Mouse (Mus musculus) heart, postnatal 25 days (tissue): ENCODE results near the gene Gm10642. TPM values are rescaled to one million over a fixed set of nuclear protein-coding genes. Genes with fewer than 3 reads are reported as not detected.
A peak's percentile ranks its signal among the peaks of the same experiment; 100 is the strongest.

ENCODE experiments used
- DNase-seq: peaks from one replicate; pipeline ENCODE4 v3.0.0; 2022; ENCODE audit warnings: low spot score
- intact Hi-C: fragments of 180-260 bp; cut with DNase I; formaldehyde crosslinking; loops from one replicate; pipeline ENCODE4 v1.15.1; 2025
- total RNA-seq, 2 experiments: library from RNA; stranded (reverse); gene quantifications; 2 replicates each; pipeline ENCODE4 v1.2.3; 2021

Gm10642 gene
- total RNA-seq, 2 experiments from 2014 or later, result 0.36 to 0.42 TPM

- DNase-seq, result no peak
- intact Hi-C loops, result no loop called here
Observed at GRCm38 (mm10) chr9:70671278-70671677, 15.2 kb downstream of the Gm10642 start.

- intact Hi-C loops, result loop anchor here (2.0 kb wide), 1 partner anchor 401 kb away; no protein-coding TSS in a partner anchor
- DNase-seq, result no peak
Observed at GRCm38 (mm10) chr9:70671772-70672579, 15.9 kb downstream of the Gm10642 start.

- intact Hi-C loops, result loop anchor here (2.0 kb wide), 1 partner anchor 399 kb away; no protein-coding TSS in a partner anchor
- no peak for DNase-seq
Observed at GRCm38 (mm10) chr9:70673656-70674055, 17.6 kb downstream of the Gm10642 start.

- intact Hi-C loops, result loop anchor here (5.0 kb wide), 2 partner anchors 202 to 252 kb away; no protein-coding TSS in a partner anchor
- no peak for DNase-seq
Observed at GRCm38 (mm10) chr9:70675117-70675516, 19.1 kb downstream of the Gm10642 start.

GRCm38 (mm10) chr9:70675961-70676360, 19.9 kb downstream of the Gm10642 start:
- intact Hi-C loops, result loop anchor here (5.0 kb wide), 2 partner anchors 201 to 251 kb away; no protein-coding TSS in a partner anchor

GRCm38 (mm10) chr9:70678682-70679131, 22.7 kb downstream of the Gm10642 start, which contains the start of gene Adam10:
Gene Adam10, plus strand, starts transcription at chr9:70678997.
- peak; percentile 98 for DNase-seq
- intact Hi-C loops, result loop anchor here (2.0 to 5.0 kb wide), 3 partner anchors 22 to 249 kb away; partner anchors contain the start of genes Gm10642 and Mindy2

More at GRCm38 (mm10) chr9:70675961-70676360, 19.9 kb downstream of the Gm10642 start:
- no peak for DNase-seq

GRCm38 (mm10) chr9:70679132-70680091, 23.4 kb downstream of the Gm10642 start:
- intact Hi-C loops, result loop anchor here (2.0 to 5.0 kb wide), 3 partner anchors 23 to 248 kb away; partner anchors contain the start of genes Gm10642 and Mindy2
- peak; percentile 21 for DNase-seq

GRCm38 (mm10) chr9:70682202-70682601, 26.2 kb downstream of the Gm10642 start:
- intact Hi-C loops, result no loop called here
- no peak for DNase-seq

GRCm38 (mm10) chr9:70688301-70688968, 32.4 kb downstream of the Gm10642 start:
- intact Hi-C loops, result no loop called here
- DNase-seq, result no peak

- no peak for DNase-seq
- intact Hi-C loops, result no loop called here
Observed at GRCm38 (mm10) chr9:70689926-70690325, 33.9 kb downstream of the Gm10642 start.

GRCm38 (mm10) chr9:70690579-70690978, 34.5 kb downstream of the Gm10642 start:
- DNase-seq, result no peak
- intact Hi-C loops, result no loop called here

- no peak for DNase-seq
- intact Hi-C loops, result no loop called here
Observed at GRCm38 (mm10) chr9:70691772-70692693, 36.0 kb downstream of the Gm10642 start.

GRCm38 (mm10) chr9:70695723-70696122, 39.7 kb downstream of the Gm10642 start:
- no peak for DNase-seq
- intact Hi-C loops, result no loop called here

- intact Hi-C loops, result loop anchor here (2.0 kb wide), 1 partner anchor 17 kb away; no protein-coding TSS in a partner anchor
- no peak for DNase-seq
Observed at GRCm38 (mm10) chr9:70698090-70698489, 42.0 kb downstream of the Gm10642 start.

- intact Hi-C loops, result no loop called here
- no peak for DNase-seq
Observed at GRCm38 (mm10) chr9:70703597-70704203, 47.6 kb downstream of the Gm10642 start.

GRCm38 (mm10) chr9:70706444-70706843, 50.4 kb downstream of the Gm10642 start:
- DNase-seq, result no peak
- intact Hi-C loops, result no loop called here
